Mouse (Mus musculus): ENCODE results near the gene Gm10037. TPM values are rescaled to one million over a fixed set of nuclear protein-coding genes. Genes with fewer than 3 reads are reported as not detected.
"Not testable (repeated sequence)": the region's sequence is repeated elsewhere in the genome, so short reads cannot be mapped to it uniquely, and the experiment has no call there.

The Gm10037 gene
- polyA plus RNA-seq, 1 experiment from 2014 or later: 6.1 TPM

DNA sequence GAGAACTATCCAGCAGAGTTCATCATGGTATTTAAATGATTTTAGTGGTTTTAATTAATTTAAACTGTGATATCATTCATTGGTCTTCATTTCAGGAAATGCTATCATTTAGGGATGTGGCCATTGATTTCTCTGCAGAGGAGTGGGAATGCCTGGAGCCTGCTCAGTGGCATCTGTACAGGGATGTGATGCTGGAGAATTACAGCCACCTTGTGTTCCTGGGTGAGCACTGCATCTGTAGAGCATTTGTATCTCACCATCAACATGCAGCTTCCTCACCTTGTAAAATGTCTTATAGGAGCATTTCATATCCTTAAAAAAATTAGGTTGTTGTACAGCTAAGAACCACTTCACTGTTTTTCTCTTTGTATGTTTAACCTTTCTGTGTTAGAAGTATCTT is 2.2 kb downstream of the Gm10037 start:
- not testable (repeated sequence) for H3K4me2 ChIP-seq (ENCODE audit: low read length); H3K9ac ChIP-seq (replicated peaks; ENCODE audit: low read length); ATAC-seq (ENCODE audit: low FRiP score, low TSS enrichment); H3K27ac ChIP-seq (replicated peaks; ENCODE audit: low read depth, low read length); H3K9me3 ChIP-seq (ENCODE audit: control insufficient read depth, low read length); H3K4me1 ChIP-seq (ENCODE audit: control insufficient read depth, insufficient read depth, low read length); DNase-seq; H3K27me3 ChIP-seq (ENCODE audit: control insufficient read depth, insufficient read depth, low read length); H3K4me3 ChIP-seq (replicated peaks; ENCODE audit: low read depth, low read length); H3K36me3 ChIP-seq (ENCODE audit: control insufficient read depth, insufficient read depth, low read length)

DNA sequence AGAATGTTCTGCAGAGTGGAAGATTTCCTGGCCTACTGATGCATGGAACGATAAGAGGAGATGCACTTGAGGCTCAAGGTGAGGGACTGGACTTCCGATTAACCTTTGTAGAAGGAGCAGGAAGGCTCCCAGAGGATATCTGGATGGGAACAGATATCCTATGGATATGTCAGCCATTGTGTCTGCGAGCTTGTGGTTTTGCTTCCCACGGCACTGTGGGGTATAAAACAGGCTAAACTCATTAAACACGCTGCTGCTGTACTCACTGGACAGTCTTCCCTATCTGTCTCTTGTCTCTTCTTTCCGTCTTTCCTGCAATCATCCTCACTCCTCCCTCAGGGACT is 12.8 kb downstream of the Gm10037 start:
- Histone ChIP-seq H3K9me3 (ENCODE audit: control insufficient read depth, low read length) (no peaks in the 10 kb centered on the region), H3K27ac (replicated peaks; ENCODE audit: low read depth, low read length) (peak overlapping the region; percentile 57), H3K9ac (replicated peaks; ENCODE audit: low read length) (peak overlapping the region; percentile 59), H3K27me3 (ENCODE audit: control insufficient read depth, insufficient read depth, low read length) (no peaks in the 10 kb centered on the region), H3K4me1 (ENCODE audit: control insufficient read depth, insufficient read depth, low read length) (peaks cover 3% of the 10 kb centered on the region; the same call in 1 of the 2 replicates), H3K4me3 (replicated peaks; ENCODE audit: low read depth, low read length) (peak overlapping the region; percentile 31), H3K4me2 (ENCODE audit: low read length) (peak overlapping the region; percentile 57), H3K36me3 (ENCODE audit: control insufficient read depth, insufficient read depth, low read length) (no peaks in the 10 kb centered on the region)
- ATAC-seq (ENCODE audit: low FRiP score, low TSS enrichment) (no peak; the same call in 1 of the 2 replicates), DNase-seq (no peak)
- WGBS: 46% methylated on average over 6 of the region's 6 CpGs

DNA sequence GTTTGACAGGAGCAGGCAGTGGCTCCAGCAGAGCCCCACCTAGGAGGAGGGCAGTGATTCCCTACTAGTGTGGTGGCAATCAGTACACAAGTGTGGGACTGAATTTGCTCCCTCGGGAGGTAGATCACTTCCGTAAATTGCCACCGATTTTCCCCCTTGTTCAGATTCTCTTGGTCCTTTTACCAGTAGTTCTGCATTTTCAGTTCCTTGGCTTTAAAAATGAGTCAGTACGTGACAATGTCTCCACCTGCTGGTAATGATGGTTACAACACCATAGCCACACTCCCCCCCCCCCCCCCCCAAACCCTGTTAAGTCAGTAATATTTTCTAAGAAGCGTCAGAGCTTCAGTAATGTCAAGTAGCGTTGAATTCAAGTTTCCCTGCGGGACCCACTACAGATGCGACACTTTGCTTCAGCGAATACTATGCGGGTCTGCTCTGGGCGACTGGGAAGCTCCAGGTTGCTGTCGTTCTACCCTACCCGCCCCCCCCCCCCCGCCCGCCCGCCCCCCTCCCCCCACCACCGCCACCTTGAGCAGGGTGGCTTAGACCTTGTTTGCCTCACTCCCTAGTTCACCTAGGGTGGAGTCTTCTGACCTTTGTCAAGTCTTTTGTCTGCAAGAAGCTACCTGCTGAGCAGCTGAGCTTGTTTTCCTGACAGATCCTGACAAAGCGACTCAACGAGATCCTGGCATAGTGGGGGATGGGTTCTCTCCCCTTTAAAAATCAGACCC is 13.4 kb downstream of the Gm10037 start:
- peak overlapping the region; percentile 57 for H3K4me2 ChIP-seq (ENCODE audit: low read length)
- WGBS: 0% methylated on average over 13 of the region's 19 CpGs
- peak; percentile 87 for DNase-seq
- no peaks in the 10 kb centered on the region for H3K36me3 ChIP-seq (ENCODE audit: control insufficient read depth, insufficient read depth, low read length)
- peak overlapping the region; percentile 57 for H3K27ac ChIP-seq (replicated peaks; ENCODE audit: low read depth, low read length)
- peak overlapping the region; percentile 59 for H3K9ac ChIP-seq (replicated peaks; ENCODE audit: low read length)
- no peaks in the 10 kb centered on the region for H3K9me3 ChIP-seq (ENCODE audit: control insufficient read depth, low read length)
- H3K4me3 ChIP-seq (replicated peaks; ENCODE audit: low read depth, low read length): peak overlapping the region; percentile 31
- peaks cover 3% of the 10 kb centered on the region; the same call in 1 of the 2 replicates for H3K4me1 ChIP-seq (ENCODE audit: control insufficient read depth, insufficient read depth, low read length)
- no peaks in the 10 kb centered on the region for H3K27me3 ChIP-seq (ENCODE audit: control insufficient read depth, insufficient read depth, low read length)
- peak; percentile 82 for ATAC-seq (ENCODE audit: low FRiP score, low TSS enrichment)

DNA sequence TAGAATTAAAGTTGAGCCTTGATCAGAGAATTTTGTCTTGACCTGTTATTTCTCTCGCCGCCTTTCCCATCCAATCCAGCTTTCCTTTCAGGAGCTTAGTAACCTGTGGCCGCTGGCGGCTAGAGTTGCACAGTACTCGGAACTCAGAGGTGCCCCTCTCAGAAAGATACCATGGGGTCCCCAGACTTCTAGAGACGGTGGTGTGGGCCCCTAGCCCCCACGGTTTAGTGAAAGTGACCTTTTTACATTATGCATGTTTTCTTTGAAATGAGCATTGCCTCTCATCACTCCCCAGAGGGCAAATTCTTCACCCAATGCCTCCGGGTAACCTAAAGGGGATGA is 13.9 kb downstream of the Gm10037 start:
- peak overlapping the region; percentile 57 for H3K4me2 ChIP-seq (ENCODE audit: low read length)
- peak overlapping the region; percentile 51 for H3K9ac ChIP-seq (replicated peaks; ENCODE audit: low read length)
- DNase-seq (no peak), ATAC-seq (ENCODE audit: low FRiP score, low TSS enrichment) (0 out of 2 replicates have a peak, but pooled peaks have one; percentile 46)
- H3K4me1 ChIP-seq (ENCODE audit: control insufficient read depth, insufficient read depth, low read length): peaks cover 3% of the 10 kb centered on the region; the same call in 1 of the 2 replicates
- WGBS: 17% methylated on average over 8 of the region's 8 CpGs
- H3K27me3 ChIP-seq (ENCODE audit: control insufficient read depth, insufficient read depth, low read length): no peaks in the 10 kb centered on the region
- H3K9me3 ChIP-seq (ENCODE audit: control insufficient read depth, low read length): no peaks in the 10 kb centered on the region
- H3K4me3 ChIP-seq (replicated peaks; ENCODE audit: low read depth, low read length): peak overlapping the region; percentile 31
- H3K27ac ChIP-seq (replicated peaks; ENCODE audit: low read depth, low read length): no peak overlapping the region
- no peaks in the 10 kb centered on the region for H3K36me3 ChIP-seq (ENCODE audit: control insufficient read depth, insufficient read depth, low read length)

DNA sequence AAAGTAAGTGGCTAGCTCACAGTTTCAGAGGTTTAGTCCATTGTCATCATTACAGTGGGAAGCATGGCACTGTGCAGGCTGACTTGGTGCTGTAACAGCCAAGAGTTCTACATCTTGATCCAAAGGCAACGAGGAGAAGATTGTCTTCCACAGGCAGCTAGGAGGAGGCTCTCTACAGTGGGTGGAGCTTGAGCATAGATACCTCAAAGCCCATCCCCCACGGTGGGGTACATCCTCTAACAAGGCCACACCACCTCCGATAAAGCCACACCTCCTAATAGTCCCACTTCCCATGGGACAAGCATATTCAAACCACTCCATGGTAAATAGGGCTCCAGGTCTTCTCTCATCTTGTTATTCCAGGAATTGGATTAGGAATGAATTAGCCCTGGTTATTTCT is 19.5 kb downstream of the Gm10037 start:
- 85% methylated on average over 3 of the region's 3 CpGs for WGBS
- Histone ChIP-seq H3K4me3 (replicated peaks; ENCODE audit: low read depth, low read length) (no peak overlapping the region), H3K36me3 (ENCODE audit: control insufficient read depth, insufficient read depth, low read length) (no peaks in the 10 kb centered on the region), H3K9ac (replicated peaks; ENCODE audit: low read length) (no peak overlapping the region), H3K27ac (replicated peaks; ENCODE audit: low read depth, low read length) (no peak overlapping the region), H3K9me3 (ENCODE audit: control insufficient read depth, low read length) (no peaks in the 10 kb centered on the region), H3K4me2 (ENCODE audit: low read length) (no peak overlapping the region), H3K27me3 (ENCODE audit: control insufficient read depth, insufficient read depth, low read length) (no peaks in the 10 kb centered on the region), H3K4me1 (ENCODE audit: control insufficient read depth, insufficient read depth, low read length) (no peaks in the 10 kb centered on the region)
- no peak for ATAC-seq (ENCODE audit: low FRiP score, low TSS enrichment)
- no peak for DNase-seq

DNA sequence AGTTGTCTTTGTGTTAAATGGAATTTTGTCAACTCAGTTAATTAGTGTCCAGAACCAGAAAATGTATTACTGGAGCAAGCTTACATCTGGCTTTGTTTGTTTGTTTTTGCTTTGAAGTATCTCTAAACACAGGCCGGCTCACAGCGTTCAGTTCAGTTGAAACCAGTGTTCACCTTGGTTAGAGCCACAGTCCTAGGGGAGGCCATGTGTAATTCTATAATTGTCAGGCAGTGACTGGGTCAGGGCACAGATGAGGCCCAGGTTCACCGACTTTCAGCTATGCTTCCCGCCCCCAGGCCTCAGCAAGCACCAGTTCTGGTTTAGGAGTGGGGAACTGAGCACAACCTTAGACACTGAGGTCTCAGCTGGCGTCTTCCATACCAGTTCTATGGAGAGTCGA is 22.2 kb downstream of the Gm10037 start:
- Histone ChIP-seq H3K4me2 (ENCODE audit: low read length) (no peak overlapping the region), H3K27me3 (ENCODE audit: control insufficient read depth, insufficient read depth, low read length) (no peaks in the 10 kb centered on the region), H3K9me3 (ENCODE audit: control insufficient read depth, low read length) (no peaks in the 10 kb centered on the region), H3K27ac (replicated peaks; ENCODE audit: low read depth, low read length) (no peak overlapping the region), H3K36me3 (ENCODE audit: control insufficient read depth, insufficient read depth, low read length) (no peaks in the 10 kb centered on the region), H3K4me3 (replicated peaks; ENCODE audit: low read depth, low read length) (no peak overlapping the region), H3K4me1 (ENCODE audit: control insufficient read depth, insufficient read depth, low read length) (no peaks in the 10 kb centered on the region), H3K9ac (replicated peaks; ENCODE audit: low read length) (no peak overlapping the region)
- ATAC-seq (ENCODE audit: low FRiP score, low TSS enrichment) (no peak), DNase-seq (no peak)
- 81% methylated on average over 6 of the region's 6 CpGs for WGBS

DNA sequence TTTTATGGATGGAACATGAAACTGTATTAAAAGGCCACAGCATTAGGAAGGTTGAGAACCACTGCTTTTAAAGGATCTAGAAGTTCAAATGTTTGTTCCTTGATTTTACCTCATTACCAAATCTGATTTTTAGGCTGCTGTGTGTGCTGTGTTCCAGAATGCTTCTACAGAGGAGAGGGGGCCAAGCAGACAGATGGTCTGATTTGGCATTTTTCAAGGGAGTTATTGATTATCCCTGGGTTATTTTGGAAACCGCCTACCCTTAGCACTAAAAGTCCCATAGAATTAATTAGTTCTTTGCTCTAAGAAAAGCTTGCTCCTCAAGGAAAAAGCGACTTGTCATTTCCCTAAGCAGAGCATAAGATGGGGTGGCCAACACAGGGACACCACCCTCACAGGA is 23.1 kb downstream of the Gm10037 start:
- Histone ChIP-seq H3K36me3 (ENCODE audit: control insufficient read depth, insufficient read depth, low read length) (no peaks in the 10 kb centered on the region), H3K27me3 (ENCODE audit: control insufficient read depth, insufficient read depth, low read length) (no peaks in the 10 kb centered on the region), H3K9ac (replicated peaks; ENCODE audit: low read length) (no peak overlapping the region), H3K4me1 (ENCODE audit: control insufficient read depth, insufficient read depth, low read length) (no peaks in the 10 kb centered on the region), H3K27ac (replicated peaks; ENCODE audit: low read depth, low read length) (no peak overlapping the region), H3K9me3 (ENCODE audit: control insufficient read depth, low read length) (no peaks in the 10 kb centered on the region), H3K4me2 (ENCODE audit: low read length) (no peak overlapping the region), H3K4me3 (replicated peaks; ENCODE audit: low read depth, low read length) (no peak overlapping the region)
- ATAC-seq (ENCODE audit: low FRiP score, low TSS enrichment): no peak
- 87% methylated on average over 2 of the region's 2 CpGs for WGBS
- DNase-seq: no peak

DNA sequence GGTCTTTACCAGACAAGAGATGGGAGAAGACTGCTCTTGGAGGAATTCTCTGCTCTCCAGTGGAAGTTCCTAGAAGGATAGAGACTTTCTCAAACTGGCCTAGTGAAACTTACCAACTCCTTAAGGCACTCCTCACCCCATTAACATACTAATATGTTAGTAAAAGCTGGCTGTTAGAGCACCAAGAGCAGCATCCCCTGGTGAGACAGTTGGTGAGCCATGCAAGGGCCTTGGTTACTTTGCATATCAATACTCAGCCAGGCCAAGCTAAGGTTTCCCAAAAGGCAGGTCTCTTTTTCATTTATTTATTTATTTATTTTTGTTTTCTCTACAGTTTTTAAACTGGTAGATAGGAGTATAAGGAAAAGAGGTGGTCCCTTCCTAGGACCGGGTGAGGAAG is 26.4 kb downstream of the Gm10037 start:
- Histone ChIP-seq H3K9me3 (ENCODE audit: control insufficient read depth, low read length) (no peaks in the 10 kb centered on the region), H3K4me3 (replicated peaks; ENCODE audit: low read depth, low read length) (no peak overlapping the region), H3K27me3 (ENCODE audit: control insufficient read depth, insufficient read depth, low read length) (no peaks in the 10 kb centered on the region), H3K27ac (replicated peaks; ENCODE audit: low read depth, low read length) (no peak overlapping the region), H3K36me3 (ENCODE audit: control insufficient read depth, insufficient read depth, low read length) (no peaks in the 10 kb centered on the region), H3K4me2 (ENCODE audit: low read length) (no peak overlapping the region), H3K4me1 (ENCODE audit: control insufficient read depth, insufficient read depth, low read length) (no peaks in the 10 kb centered on the region), H3K9ac (replicated peaks; ENCODE audit: low read length) (no peak overlapping the region)
- WGBS: 7% methylated on average over 1 of the region's 1 CpGs
- DNase-seq (no peak), ATAC-seq (ENCODE audit: low FRiP score, low TSS enrichment) (no peak)

DNA sequence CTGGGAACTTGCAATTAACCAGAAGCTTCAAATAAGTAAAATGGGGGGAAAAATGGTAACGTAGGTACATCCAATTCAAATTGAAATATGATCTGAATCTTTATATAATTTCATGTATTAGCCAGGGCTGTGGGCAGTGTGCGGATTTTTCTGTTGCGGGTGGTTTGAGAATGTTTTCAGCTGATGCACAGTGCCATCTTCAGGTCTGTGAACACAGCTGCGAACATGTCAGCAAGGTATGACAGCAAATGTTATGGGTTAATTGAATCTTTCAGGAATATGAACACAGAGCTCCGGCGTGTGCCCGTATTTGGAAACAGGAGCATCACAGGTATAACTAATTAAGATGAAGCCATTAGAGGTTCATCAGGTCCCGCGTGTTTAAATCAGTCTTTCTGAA is 31.6 kb downstream of the Gm10037 start:
- no peak overlapping the region for H3K27ac ChIP-seq (replicated peaks; ENCODE audit: low read depth, low read length)
- H3K27me3 ChIP-seq (ENCODE audit: control insufficient read depth, insufficient read depth, low read length): no peaks in the 10 kb centered on the region
- no peak overlapping the region for H3K4me2 ChIP-seq (ENCODE audit: low read length)
- WGBS: 86% methylated on average over 9 of the region's 9 CpGs
- no peak overlapping the region for H3K4me3 ChIP-seq (replicated peaks; ENCODE audit: low read depth, low read length)
- H3K9me3 ChIP-seq (ENCODE audit: control insufficient read depth, low read length): no peaks in the 10 kb centered on the region
- no peaks in the 10 kb centered on the region for H3K36me3 ChIP-seq (ENCODE audit: control insufficient read depth, insufficient read depth, low read length)
- ATAC-seq (ENCODE audit: low FRiP score, low TSS enrichment) (no peak), DNase-seq (no peak)
- H3K4me1 ChIP-seq (ENCODE audit: control insufficient read depth, insufficient read depth, low read length): no peaks in the 10 kb centered on the region
- H3K9ac ChIP-seq (replicated peaks; ENCODE audit: low read length): no peak overlapping the region
